Mouse (Mus musculus): ENCODE measurements at regions not wholly inside any gene's neighbourhood (a gene's known extent, or its start where the extent isn't known, plus 50 kb on each side); places are given as distances from the start of the nearest gene placed in this dataset.

DNA sequence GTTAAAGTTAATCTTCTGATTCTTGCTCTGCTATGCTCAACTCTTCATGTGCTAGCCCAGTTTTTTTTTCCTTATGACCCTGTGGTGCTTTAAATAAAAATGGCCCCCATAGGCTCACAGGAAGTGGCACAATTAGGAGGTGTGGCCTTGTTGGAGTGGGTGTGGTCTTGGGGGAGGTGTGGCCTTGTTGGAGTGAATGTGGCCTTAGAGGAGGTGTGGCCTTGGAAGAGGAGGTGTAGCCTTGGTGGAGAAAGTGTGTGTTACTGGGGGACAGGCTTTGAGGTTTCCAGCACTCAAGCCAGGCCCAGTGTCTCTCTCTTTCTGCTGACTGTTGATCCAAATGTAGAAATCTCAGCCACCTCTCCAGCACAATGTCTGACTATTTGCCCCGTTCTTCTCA lies 186.0 kb upstream of the Rhobtb1 start:
- no peak overlapping the region for H3K27ac ChIP-seq
- no peak for ATAC-seq
- 100% methylated on average over 1 of the region's 1 CpGs for WGBS

DNA sequence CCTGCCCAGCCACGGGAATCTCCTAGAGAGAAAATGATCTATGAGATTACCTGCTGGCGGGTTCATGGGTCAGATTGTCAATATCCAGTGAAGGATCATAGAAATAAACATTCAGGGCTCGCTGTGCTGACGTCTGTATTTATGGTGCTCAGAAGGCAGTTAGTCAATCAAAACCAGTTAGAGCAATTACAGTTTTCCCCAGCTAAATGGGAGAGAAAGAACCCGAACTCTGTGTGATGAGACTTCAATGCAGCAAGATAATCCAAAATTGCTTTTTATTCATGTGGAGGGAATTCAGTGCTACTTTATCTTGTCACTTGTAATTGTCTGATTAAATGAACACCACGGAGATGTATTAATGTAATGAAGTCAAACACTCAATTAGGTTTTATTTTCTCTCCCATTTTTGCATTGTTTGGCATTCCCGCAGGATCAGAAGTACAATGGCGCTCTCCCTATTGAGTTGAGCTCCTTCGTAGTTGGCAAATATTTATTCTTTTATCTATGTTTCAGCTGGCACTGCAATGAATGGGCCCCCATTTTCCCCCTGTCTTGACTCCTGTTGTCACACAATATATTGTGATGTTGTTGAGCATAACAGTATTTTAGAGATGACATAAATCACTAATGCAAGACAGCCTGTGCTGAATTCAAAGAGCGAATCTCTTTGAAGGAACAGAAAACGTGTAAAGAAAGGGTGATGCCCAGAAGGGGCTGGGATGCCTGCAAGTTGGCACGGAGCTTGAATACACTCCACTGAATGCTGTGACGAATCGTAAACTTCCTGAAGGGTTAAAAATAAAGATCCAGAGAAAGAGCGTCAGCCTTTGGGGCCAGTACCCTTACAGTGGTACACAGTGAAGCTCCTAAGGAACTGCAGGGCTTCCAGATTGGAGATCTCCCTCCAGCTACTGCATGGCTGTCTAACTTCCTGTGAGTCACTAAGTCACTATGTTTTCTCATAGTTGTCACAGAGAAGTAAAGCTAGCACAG lies 183.0 kb upstream of the Rhobtb1 start:
- 63% methylated on average over 15 of the region's 15 CpGs for WGBS
- Histone ChIP-seq H3K27me3 (no peaks in the 10 kb centered on the region), H3K9me3 (replicated peaks) (no peaks in the 10 kb centered on the region), H3K27ac (no peak overlapping the region), H3K4me1 (0 out of 2 replicates have a peak, but pooled peaks cover 7% of the 10 kb centered on the region), H3K4me2 (no peak overlapping the region), H3K36me3 (ENCODE audit: poor library complexity, severe bottlenecking) (no peaks in the 10 kb centered on the region), H3K9ac (no peak overlapping the region), H3K4me3 (no peak overlapping the region)
- ATAC-seq = 0 out of 2 replicates have a peak, but pooled peaks have one; percentile 21

More for the DNA sequence above, 186.0 kb upstream of the Rhobtb1 start:
- Histone ChIP-seq H3K27me3 (no peaks in the 10 kb centered on the region), H3K4me3 (no peak overlapping the region), H3K36me3 (ENCODE audit: poor library complexity, severe bottlenecking) (no peaks in the 10 kb centered on the region), H3K4me1 (0 out of 2 replicates have a peak, but pooled peaks cover 7% of the 10 kb centered on the region), H3K9ac (no peak overlapping the region), H3K4me2 (no peak overlapping the region), H3K9me3 (replicated peaks) (no peaks in the 10 kb centered on the region)

DNA sequence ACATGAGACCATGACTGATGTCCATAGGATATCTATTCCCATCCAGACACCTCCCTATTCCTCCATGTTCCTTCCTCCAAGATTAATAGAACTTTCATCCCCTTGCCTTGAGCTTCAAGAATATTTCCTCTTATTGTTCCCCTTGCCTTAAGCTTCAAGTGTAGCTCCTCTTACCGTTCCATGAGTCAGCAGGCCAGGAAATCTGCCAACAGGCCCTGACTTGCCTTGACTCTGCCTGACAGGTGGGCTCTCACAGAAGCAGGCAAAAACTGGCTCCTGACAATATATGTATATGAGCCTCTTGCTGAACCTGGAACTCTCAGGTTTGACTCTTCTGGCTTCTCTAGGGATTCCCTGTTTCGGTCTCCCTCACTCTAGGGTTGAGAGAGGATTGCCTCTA lies 180.7 kb upstream of the Rhobtb1 start:
- H3K36me3 ChIP-seq (ENCODE audit: poor library complexity, severe bottlenecking) = no peaks in the 10 kb centered on the region
- H3K4me2 ChIP-seq = no peak overlapping the region
- no peaks in the 10 kb centered on the region for H3K27me3 ChIP-seq
- no peak overlapping the region for H3K27ac ChIP-seq
- peaks cover 7% of the 10 kb centered on the region; the same call in 1 of the 2 replicates for H3K4me1 ChIP-seq
- no peak for ATAC-seq
- H3K4me3 ChIP-seq = no peak overlapping the region
- 97% methylated on average over 2 of the region's 2 CpGs for WGBS
- H3K9ac ChIP-seq = no peak overlapping the region
- H3K9me3 ChIP-seq (replicated peaks) = no peaks in the 10 kb centered on the region

DNA sequence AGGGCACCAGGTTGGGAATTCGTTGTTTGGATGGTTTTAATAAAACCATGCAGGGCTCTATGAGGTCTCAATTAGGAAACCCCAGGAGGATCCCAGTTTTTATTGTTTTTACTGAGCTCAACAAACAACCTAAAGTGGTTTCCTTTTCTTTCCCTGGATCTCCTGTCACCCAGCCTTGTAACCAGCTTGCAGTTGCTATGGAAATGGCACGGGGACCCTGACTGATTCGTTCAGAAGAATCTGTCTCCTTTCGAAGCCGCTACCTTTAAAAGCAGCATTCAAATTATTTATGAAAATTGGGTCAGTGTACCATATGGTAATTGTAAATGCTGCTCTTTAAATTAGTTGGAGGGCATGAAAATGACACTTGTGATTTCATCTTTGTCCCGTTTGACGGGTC lies 176.5 kb upstream of the Rhobtb1 start:
- Histone ChIP-seq H3K27ac (no peak overlapping the region), H3K36me3 (ENCODE audit: poor library complexity, severe bottlenecking) (no peaks in the 10 kb centered on the region), H3K4me1 (no peaks in the 10 kb centered on the region; the same call in 1 of the 2 replicates), H3K9me3 (replicated peaks) (no peaks in the 10 kb centered on the region), H3K4me3 (no peak overlapping the region), H3K27me3 (no peaks in the 10 kb centered on the region), H3K9ac (no peak overlapping the region), H3K4me2 (no peak overlapping the region)
- ATAC-seq = no peak
- whole genome bisulfite sequencing = 61% methylated on average over 7 of the region's 7 CpGs

DNA sequence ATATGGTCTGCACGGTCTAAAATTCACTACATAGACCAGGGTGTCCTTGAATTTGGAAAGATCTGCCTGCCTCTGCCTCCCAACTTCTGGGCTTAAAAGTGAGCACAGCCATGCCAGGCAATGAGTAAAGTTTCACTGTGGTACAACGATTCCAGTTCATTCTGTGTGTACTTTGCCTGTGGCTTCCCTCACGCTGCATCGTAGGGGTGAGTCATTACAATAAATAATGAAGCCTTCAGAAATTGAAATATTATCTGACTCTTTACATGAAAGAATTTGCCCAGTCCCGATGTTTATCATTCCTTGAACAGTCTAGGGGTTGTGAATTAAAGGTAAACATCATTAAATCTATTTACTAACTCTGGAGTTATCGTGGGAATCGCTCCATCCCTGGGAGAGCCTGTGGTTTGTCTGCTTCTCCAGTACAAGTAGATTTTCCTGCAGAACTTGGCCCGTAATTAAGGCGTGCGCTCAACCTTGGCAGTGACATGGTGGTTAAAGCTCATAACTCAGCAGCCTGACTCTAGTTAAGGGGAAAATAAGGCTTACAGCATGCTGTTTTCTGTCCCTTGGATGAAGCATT lies 174.7 kb upstream of the Rhobtb1 start:
- H3K27ac ChIP-seq = no peak overlapping the region
- ATAC-seq = no peak
- H3K4me1 ChIP-seq = no peaks in the 10 kb centered on the region; the same call in 1 of the 2 replicates
- no peaks in the 10 kb centered on the region for H3K27me3 ChIP-seq
- H3K4me2 ChIP-seq = no peak overlapping the region
- H3K36me3 ChIP-seq (ENCODE audit: poor library complexity, severe bottlenecking) = no peaks in the 10 kb centered on the region
- no peaks in the 10 kb centered on the region for H3K9me3 ChIP-seq (replicated peaks)
- H3K9ac ChIP-seq = no peak overlapping the region
- no peak overlapping the region for H3K4me3 ChIP-seq
- WGBS = 88% methylated on average over 10 of the region's 10 CpGs

DNA sequence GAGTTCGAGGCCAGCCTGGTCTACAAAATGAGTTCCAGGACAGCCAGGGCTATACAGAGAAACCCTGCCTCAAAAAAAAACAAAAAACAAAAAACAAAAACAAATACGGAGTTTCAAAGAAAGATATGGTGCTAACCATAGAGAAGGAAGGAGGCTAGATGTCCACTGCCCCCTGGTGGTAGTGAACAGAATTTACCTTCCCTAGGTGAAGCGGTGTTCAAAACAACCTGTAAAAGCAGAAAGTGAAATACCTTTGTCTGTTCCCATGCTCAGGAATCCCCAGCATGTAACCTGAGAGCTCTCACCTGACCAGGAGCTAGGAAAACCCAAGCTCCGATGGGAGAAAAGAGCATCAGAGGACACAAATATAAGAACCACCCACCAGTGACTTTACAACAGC lies 173.1 kb upstream of the Rhobtb1 start:
- no peak overlapping the region for H3K4me3 ChIP-seq
- 77% methylated on average over 4 of the region's 4 CpGs for WGBS
- H3K9ac ChIP-seq = no peak overlapping the region
- no peak for ATAC-seq
- H3K36me3 ChIP-seq (ENCODE audit: poor library complexity, severe bottlenecking) = no peaks in the 10 kb centered on the region
- no peaks in the 10 kb centered on the region; the same call in 1 of the 2 replicates for H3K4me1 ChIP-seq
- H3K9me3 ChIP-seq (replicated peaks) = no peaks in the 10 kb centered on the region
- no peaks in the 10 kb centered on the region for H3K27me3 ChIP-seq
- no peak overlapping the region for H3K4me2 ChIP-seq
- H3K27ac ChIP-seq = no peak overlapping the region

DNA sequence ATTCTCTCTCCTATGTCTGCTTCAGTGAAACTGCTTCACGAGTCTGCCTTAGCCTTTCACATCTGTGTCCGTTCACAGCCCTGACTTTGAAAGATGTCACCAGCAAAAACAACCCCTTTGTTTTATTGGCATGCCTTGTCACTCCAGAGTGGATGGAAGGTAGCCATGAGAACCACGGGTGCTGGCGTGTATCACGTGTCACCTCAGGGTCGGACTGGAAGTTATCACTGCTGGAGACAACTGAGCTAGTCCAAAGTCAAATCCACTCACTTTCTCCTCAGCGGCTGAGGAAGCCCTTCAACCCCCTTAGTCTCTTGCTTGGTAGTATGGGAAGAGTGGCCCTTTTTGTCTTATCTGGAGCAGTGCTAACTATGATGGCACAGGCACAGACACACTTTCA lies 171.3 kb upstream of the Rhobtb1 start:
- H3K4me3 ChIP-seq = no peak overlapping the region
- H3K9me3 ChIP-seq (replicated peaks) = no peaks in the 10 kb centered on the region
- H3K36me3 ChIP-seq (ENCODE audit: poor library complexity, severe bottlenecking) = no peaks in the 10 kb centered on the region
- H3K4me2 ChIP-seq = no peak overlapping the region
- H3K9ac ChIP-seq = no peak overlapping the region
- no peaks in the 10 kb centered on the region for H3K27me3 ChIP-seq
- no peaks in the 10 kb centered on the region for H3K4me1 ChIP-seq
- WGBS = 90% methylated on average over 7 of the region's 7 CpGs
- H3K27ac ChIP-seq = no peak overlapping the region
- no peak for ATAC-seq

DNA sequence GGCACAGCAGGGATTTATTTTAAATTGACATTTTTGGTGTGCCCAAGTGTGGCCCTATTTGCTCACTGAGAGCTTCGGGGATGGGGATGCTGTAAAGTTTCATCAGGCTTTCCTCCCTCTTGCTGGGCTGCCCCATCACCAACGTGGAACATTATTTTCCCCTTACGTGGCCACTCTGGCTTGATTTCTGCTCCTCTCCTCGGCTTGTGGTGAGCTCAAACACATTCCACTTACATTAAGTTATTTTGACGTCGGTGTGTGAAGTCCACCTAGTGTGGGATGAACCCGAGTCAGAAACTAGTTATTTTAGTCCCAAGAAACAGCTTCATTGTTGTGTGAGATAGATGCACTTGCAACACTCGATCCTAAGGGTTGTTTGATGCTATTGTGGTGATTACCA lies 168.9 kb upstream of the Rhobtb1 start:
- no peaks in the 10 kb centered on the region for H3K9me3 ChIP-seq (replicated peaks)
- no peak overlapping the region for H3K4me2 ChIP-seq
- H3K9ac ChIP-seq = no peak overlapping the region
- WGBS = 88% methylated on average over 8 of the region's 8 CpGs
- no peak overlapping the region for H3K4me3 ChIP-seq
- H3K27me3 ChIP-seq = no peaks in the 10 kb centered on the region
- H3K27ac ChIP-seq = no peak overlapping the region
- H3K36me3 ChIP-seq (ENCODE audit: poor library complexity, severe bottlenecking) = no peaks in the 10 kb centered on the region
- no peaks in the 10 kb centered on the region for H3K4me1 ChIP-seq
- ATAC-seq = no peak

DNA sequence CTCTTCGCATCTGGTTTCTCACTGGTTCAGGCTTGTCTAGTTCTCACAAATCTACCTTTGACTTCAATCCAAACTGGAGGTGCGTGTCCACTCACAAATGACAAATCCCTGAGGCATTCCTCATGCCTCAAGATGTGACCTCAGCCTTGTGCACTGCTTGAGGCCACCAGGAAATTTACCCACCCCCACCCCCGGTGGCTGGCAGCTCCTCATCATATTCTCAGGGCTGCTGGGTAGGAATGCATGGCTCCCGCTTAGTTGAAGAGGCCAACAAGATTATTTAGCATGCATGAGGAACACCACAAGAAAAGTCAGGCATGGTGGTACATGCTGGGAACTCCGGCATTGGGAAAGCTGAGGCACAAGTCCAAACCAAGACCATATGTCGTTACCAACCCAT lies 160.7 kb upstream of the Rhobtb1 start:
- H3K4me2 ChIP-seq = no peak overlapping the region
- H3K27me3 ChIP-seq = no peaks in the 10 kb centered on the region
- no peaks in the 10 kb centered on the region for H3K36me3 ChIP-seq (ENCODE audit: poor library complexity, severe bottlenecking)
- no peaks in the 10 kb centered on the region for H3K9me3 ChIP-seq (replicated peaks)
- H3K9ac ChIP-seq = no peak overlapping the region
- ATAC-seq = no peak
- no peak overlapping the region for H3K4me3 ChIP-seq
- no peaks in the 10 kb centered on the region for H3K4me1 ChIP-seq
- WGBS = 90% methylated on average over 6 of the region's 6 CpGs
- H3K27ac ChIP-seq = no peak overlapping the region

DNA sequence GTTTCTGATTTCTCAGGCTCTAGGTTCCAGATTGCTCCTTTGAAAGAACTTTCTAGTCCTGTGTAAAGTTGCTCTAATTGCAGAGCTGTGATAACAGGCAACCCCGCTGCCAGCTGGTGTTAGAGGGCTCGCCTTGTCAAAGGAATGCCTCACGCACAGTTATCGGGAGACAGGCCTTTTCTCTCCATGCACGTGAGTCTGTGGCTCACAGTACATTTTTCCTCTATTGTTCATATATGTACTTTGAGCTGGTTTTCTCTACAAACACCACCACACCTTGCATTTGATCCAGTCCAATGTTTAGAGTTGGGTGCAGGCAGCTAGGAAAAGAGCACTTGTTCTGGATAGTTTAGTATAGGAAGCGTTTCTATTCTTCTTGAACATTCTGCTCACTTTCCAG lies 151.6 kb upstream of the Rhobtb1 start:
- Histone ChIP-seq H3K36me3 (ENCODE audit: poor library complexity, severe bottlenecking) (no peaks in the 10 kb centered on the region), H3K4me1 (no peaks in the 10 kb centered on the region), H3K27me3 (no peaks in the 10 kb centered on the region), H3K9ac (no peak overlapping the region), H3K27ac (no peak overlapping the region), H3K4me2 (no peak overlapping the region), H3K4me3 (no peak overlapping the region), H3K9me3 (replicated peaks) (no peaks in the 10 kb centered on the region; the same call in 1 of the 2 replicates)
- ATAC-seq = no peak
- WGBS = 91% methylated on average over 6 of the region's 6 CpGs

DNA sequence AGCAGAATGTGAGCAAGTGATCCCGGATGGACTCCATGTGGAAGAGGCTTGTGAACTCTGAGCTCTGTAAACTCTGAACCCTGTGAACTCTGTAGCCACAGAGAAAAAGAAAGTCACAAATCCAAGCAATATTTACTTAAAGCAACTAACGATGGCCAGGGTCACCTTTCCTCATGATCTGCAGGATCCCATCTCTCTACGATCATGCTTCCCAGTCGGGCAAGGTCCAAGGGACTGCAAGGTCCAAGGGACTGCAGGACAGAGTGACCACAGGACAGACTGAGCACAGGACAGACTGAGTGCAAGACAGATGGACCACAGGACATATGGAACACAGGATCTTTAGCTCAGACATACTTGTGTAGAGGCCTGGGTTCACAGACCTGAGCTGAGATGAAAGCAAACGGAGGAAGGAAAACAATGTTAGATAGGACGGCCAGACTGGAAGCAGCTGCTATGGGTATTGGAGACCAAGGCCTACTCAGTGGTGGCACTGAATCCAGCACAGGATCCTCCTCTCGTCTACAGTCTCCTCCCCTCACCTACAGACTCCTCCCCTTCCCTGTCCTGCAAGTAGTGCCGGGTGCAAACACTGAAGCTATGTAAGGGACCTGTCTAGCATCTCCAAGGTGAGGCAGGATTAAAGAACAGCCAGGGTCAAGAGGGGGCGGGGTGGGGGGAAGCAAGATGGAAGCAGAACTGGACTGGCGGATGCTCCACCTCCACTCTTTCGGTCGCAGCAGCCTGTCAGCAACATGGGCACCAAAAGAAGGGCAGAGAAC lies 149.4 kb upstream of the Rhobtb1 start:
- Histone ChIP-seq H3K9me3 (replicated peaks) (no peaks in the 10 kb centered on the region; the same call in 1 of the 2 replicates), H3K4me1 (no peaks in the 10 kb centered on the region), H3K9ac (no peak overlapping the region), H3K36me3 (ENCODE audit: poor library complexity, severe bottlenecking) (no peaks in the 10 kb centered on the region), H3K27ac (no peak overlapping the region), H3K4me2 (no peak overlapping the region), H3K27me3 (no peaks in the 10 kb centered on the region), H3K4me3 (no peak overlapping the region)
- WGBS = 92% methylated on average over 12 of the region's 12 CpGs
- no peak for ATAC-seq
